Mouse (Mus musculus) thymus, adult 2 months (tissue): ENCODE data around the gene Ssh3.

Source experiments
- CTCF ChIP-seq: fragments of 200-500 bp; IDR thresholded peaks from 2 replicates; pipeline ENCODE4 v1.5.1; 2012; ENCODE audit warnings: mild to moderate bottlenecking, control low read depth, low read length, moderate library complexity, borderline replicate concordance; ENCODE audit not compliant: control insufficient read depth, poor library complexity, insufficient read depth; ENCODE audit errors: extremely low read depth
- POLR2A ChIP-seq: fragments of 200-500 bp; IDR thresholded peaks from 2 replicates; pipeline ENCODE4 v1.6.1; 2012; ENCODE audit warnings: mild to moderate bottlenecking, low read length, control low read depth, moderate library complexity; ENCODE audit not compliant: control insufficient read depth, poor library complexity, insufficient read depth; ENCODE audit errors: extremely low read depth

DNA sequence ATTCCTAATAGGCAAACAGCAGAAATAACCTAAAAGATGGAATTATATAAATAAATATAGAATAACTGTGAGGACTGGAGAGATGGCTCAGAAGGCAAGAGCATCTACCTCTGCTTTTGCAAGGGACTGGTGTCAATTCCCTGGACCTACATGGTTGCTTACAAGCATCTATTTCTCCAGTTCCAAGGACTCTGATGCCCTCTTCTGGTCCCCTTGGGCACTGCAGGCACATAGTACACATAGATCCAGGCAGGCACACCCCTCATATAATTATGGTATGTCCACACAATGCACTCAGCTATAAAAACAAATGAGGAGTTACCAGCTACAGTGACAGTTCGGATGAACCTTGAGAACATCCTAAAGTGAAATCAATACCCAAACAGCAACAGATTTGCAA lies 10.5 kb upstream of the Ssh3 start:
- no peak for TF ChIP-seq POLR2A
- no peak for TF ChIP-seq CTCF
